Mouse (Mus musculus) lung, embryonic 16.5 days (tissue): ENCODE measurements at regions not wholly inside any gene's neighbourhood (a gene's known extent, or its start where the extent isn't known, plus 50 kb on each side); places are given as distances from the start of the nearest gene placed in this dataset.

Experiments
- ATAC-seq: fragments of 200-750 bp; cut with Nextera tagmentation; 2 replicates; pipeline ENCODE4 v1.8.0; 2017; ENCODE audit warnings: low read depth, mild to moderate bottlenecking, moderate library complexity
- H3K27ac ChIP-seq: fragments of 300-500 bp; sonication (generic); 2 replicates; pipeline ENCODE4 v1.5.1; 2014; ENCODE audit warnings: mild to moderate bottlenecking, control low read depth, low read length
- H3K27me3 ChIP-seq: fragments of 300-500 bp; sonication (generic); 2 replicates; pipeline ENCODE4 v1.6.1; 2014; ENCODE audit warnings: low read depth, low read length, mixed read lengths; ENCODE audit not compliant: control insufficient read depth, insufficient read depth
- H3K36me3 ChIP-seq: fragments of 300-500 bp; sonication (generic); 2 replicates; pipeline ENCODE4 v1.6.1; 2014; ENCODE audit warnings: low read length; ENCODE audit not compliant: control insufficient read depth, insufficient read depth
- H3K4me1 ChIP-seq: fragments of 300-500 bp; sonication (generic); replicated peaks from 2 replicates; pipeline ENCODE4 v1.6.1; 2014; ENCODE audit warnings: low read length, mixed read lengths; ENCODE audit not compliant: control insufficient read depth, insufficient read depth
- H3K4me2 ChIP-seq: fragments of 300-500 bp; sonication (generic); 2 replicates; pipeline ENCODE4 v1.6.1; 2014; ENCODE audit warnings: low read depth, low read length, control low read depth
- H3K4me3 ChIP-seq: fragments of 300-500 bp; sonication (generic); 2 replicates; pipeline ENCODE4 v1.5.1; 2014; ENCODE audit warnings: mild to moderate bottlenecking, low read length, control low read depth
- H3K9ac ChIP-seq: fragments of 300-500 bp; sonication (generic); 2 replicates; pipeline ENCODE4 v1.6.1; 2014; ENCODE audit warnings: low read length, control low read depth
- H3K9me3 ChIP-seq: fragments of 300-500 bp; sonication (generic); 2 replicates; pipeline ENCODE4 v1.6.1; 2016; ENCODE audit warnings: low read length; ENCODE audit not compliant: control insufficient read depth
- WGBS: fragments of 180-500 bp; shearing (Covaris S2); extraction: QIAGEN DNeasy Blood & Tissue Kit; methylation state at CpG from one replicate; pipeline ENCODE4 v1.1.7; 2014; 5-methylcytosine and 5-hydroxymethylcytosine counted together

- H3K27me3 ChIP-seq = no peaks in the 10 kb centered on the region
- 50% methylated on average over 7 of the region's 7 CpGs for WGBS
- no peaks in the 10 kb centered on the region for H3K36me3 ChIP-seq
- peaks cover 15% of the 10 kb centered on the region for H3K4me1 ChIP-seq
- H3K4me3 ChIP-seq = no peak overlapping the region
- no peak overlapping the region for H3K4me2 ChIP-seq
- H3K27ac ChIP-seq = no peak overlapping the region
- no peaks in the 10 kb centered on the region for H3K9me3 ChIP-seq
- no peak overlapping the region for H3K9ac ChIP-seq
- ATAC-seq = 0 out of 2 replicates have a peak, but pooled peaks have one; percentile 28
Observed at GRCm38 (mm10) chr15:96779358-96779757, 79.8 kb upstream of the Slc38a2 start.

- no peak overlapping the region for H3K4me3 ChIP-seq
- no peak overlapping the region for H3K9ac ChIP-seq
- H3K27ac ChIP-seq = no peak overlapping the region
- 74% methylated on average over 15 of the region's 15 CpGs for WGBS
- H3K4me2 ChIP-seq = no peak overlapping the region
- no peaks in the 10 kb centered on the region for H3K9me3 ChIP-seq
- peaks cover 15% of the 10 kb centered on the region for H3K4me1 ChIP-seq
- H3K36me3 ChIP-seq = no peaks in the 10 kb centered on the region
- no peaks in the 10 kb centered on the region for H3K27me3 ChIP-seq
- no peak for ATAC-seq
Observed at GRCm38 (mm10) chr15:96778321-96778926, 78.9 kb upstream of the Slc38a2 start.

DNA sequence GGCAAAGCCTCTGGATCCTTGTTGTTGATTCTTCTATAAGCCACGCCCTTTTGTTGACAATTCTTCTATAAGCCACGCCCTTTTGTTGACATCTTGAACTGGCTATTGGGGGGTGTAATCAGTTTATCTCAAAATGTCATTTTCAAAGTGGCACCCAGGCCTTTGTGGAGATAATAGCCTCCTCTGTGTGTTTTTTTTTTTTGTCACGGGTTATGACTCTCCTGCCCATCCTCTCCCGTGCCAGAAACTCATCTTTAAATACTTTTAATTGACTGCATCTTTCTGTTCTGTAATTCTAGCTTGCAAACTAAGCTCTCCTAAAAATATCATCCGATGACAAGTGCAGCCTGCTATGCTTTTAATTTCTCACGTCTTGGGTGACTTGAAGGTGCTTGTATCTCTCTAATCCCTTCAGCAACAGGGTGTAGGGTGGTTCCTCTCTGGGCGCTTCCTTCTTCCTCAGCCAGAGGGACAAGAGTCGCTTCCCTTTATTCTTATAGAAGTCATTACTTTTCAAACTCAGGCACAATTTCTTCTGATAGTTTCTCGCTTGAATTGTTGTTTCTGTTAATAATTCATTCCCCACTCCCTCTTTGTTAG lies 77.0 kb upstream of the Slc38a2 start:
- no peaks in the 10 kb centered on the region for H3K9me3 ChIP-seq
- ATAC-seq = no peak
- H3K27ac ChIP-seq = no peak overlapping the region
- no peaks in the 10 kb centered on the region for H3K27me3 ChIP-seq
- H3K4me3 ChIP-seq = no peak overlapping the region
- no peak overlapping the region for H3K9ac ChIP-seq
- peaks cover 15% of the 10 kb centered on the region for H3K4me1 ChIP-seq
- no peaks in the 10 kb centered on the region for H3K36me3 ChIP-seq
- H3K4me2 ChIP-seq = no peak overlapping the region
- 59% methylated on average over 9 of the region's 9 CpGs for WGBS

DNA sequence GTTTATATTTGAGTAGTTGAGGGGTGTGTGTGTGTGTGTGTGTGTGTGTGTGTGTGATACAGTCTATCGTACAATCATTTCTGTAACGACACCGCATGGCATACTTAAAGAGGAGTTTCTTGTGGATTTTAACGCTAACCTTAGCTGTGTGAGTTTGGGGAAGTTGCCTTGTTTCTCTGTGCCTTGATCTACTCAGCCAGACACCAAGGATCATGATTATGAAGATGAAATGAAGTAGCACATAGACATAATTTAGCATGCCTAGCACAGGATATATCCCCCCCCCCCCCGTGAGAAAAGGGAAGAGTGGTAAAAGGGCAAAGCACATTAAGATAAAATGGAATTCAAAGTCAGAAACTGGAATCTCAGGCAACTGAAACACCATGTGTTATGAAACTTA lies 75.6 kb upstream of the Slc38a2 start:
- Histone ChIP-seq H3K27ac (no peak overlapping the region), H3K4me2 (no peak overlapping the region), H3K4me1 (peaks cover 15% of the 10 kb centered on the region)

DNA sequence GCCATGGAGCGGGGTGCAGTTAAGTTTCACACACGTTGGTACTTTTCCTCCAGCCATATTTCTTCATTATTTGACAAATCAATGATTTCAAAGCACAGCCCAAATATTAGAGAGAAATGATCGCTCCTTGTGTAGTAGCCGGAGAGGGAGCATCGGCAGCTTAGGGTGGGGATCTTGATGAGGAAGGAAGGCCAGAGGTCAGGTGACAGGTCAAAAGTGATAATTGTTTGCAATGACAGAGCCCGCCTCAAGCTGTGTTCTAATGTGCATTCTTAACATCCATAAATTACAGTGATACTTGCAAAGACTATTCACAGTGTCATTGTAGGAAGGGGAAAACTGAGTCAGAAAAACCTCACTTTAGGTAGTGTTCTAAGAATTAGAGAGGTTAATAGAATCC lies 75.1 kb upstream of the Slc38a2 start:
- 0 out of 2 replicates have a peak overlapping the region, but pooled peaks have one; percentile 5 for H3K4me2 ChIP-seq
- H3K27ac ChIP-seq = peak overlapping the region; percentile 62
- H3K9ac ChIP-seq = peak overlapping the region; percentile 28; the same call in 1 of the 2 replicates
- H3K4me3 ChIP-seq = no peak overlapping the region
- H3K36me3 ChIP-seq = no peaks in the 10 kb centered on the region
- 52% methylated on average over 6 of the region's 6 CpGs for WGBS
- H3K27me3 ChIP-seq = no peaks in the 10 kb centered on the region
- H3K9me3 ChIP-seq = no peaks in the 10 kb centered on the region
- H3K4me1 ChIP-seq = peaks cover 13% of the 10 kb centered on the region
- no peak for ATAC-seq

More for the DNA sequence above, 75.6 kb upstream of the Slc38a2 start:
- Histone ChIP-seq H3K36me3 (no peaks in the 10 kb centered on the region), H3K9me3 (no peaks in the 10 kb centered on the region), H3K4me3 (no peak overlapping the region), H3K9ac (no peak overlapping the region), H3K27me3 (no peaks in the 10 kb centered on the region)
- 68% methylated on average over 5 of the region's 5 CpGs for WGBS
- ATAC-seq = no peak

DNA sequence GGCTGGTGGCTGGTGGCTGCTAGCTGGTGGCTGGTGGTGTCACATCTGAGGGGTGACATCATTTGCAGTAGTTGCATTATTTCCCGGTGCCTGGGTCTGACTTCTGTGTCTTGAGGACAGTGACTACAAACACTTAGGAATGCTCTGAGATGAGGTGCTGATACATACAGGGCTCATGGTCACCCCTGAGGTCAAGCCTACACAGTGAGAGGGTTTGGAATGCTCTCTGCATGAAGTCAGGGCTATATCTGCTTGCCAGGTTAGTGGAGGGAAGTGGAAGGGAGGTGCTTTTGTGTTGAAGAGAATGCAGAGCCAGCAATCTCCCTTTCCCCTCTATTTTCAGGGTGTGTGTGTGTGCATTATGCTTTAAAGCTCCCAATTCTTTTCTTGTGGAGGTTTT lies 74.1 kb upstream of the Slc38a2 start:
- Histone ChIP-seq H3K4me1 (peaks cover 10% of the 10 kb centered on the region), H3K27ac (peak overlapping the region; percentile 68), H3K9ac (no peak overlapping the region), H3K4me2 (no peak overlapping the region), H3K27me3 (no peaks in the 10 kb centered on the region), H3K9me3 (no peaks in the 10 kb centered on the region), H3K4me3 (no peak overlapping the region), H3K36me3 (no peaks in the 10 kb centered on the region)
- 8% methylated on average over 1 of the region's 1 CpGs for WGBS
- ATAC-seq = peak; percentile 71

GRCm38 (mm10) chr15:96772701-96773100 lies 73.2 kb upstream of the Slc38a2 start:
- Histone ChIP-seq H3K4me3 (no peak overlapping the region), H3K27me3 (no peaks in the 10 kb centered on the region), H3K9ac (no peak overlapping the region), H3K4me1 (0 out of 2 replicates have a peak, but pooled peaks cover 7% of the 10 kb centered on the region), H3K4me2 (no peak overlapping the region), H3K9me3 (no peaks in the 10 kb centered on the region), H3K36me3 (no peaks in the 10 kb centered on the region), H3K27ac (no peak overlapping the region)
- WGBS = 54% methylated on average over 8 of the region's 8 CpGs
- no peak for ATAC-seq

GRCm38 (mm10) chr15:96770786-96771185 lies 71.3 kb upstream of the Slc38a2 start:
- Histone ChIP-seq H3K9me3 (no peaks in the 10 kb centered on the region), H3K4me1 (0 out of 2 replicates have a peak, but pooled peaks cover 7% of the 10 kb centered on the region)

DNA sequence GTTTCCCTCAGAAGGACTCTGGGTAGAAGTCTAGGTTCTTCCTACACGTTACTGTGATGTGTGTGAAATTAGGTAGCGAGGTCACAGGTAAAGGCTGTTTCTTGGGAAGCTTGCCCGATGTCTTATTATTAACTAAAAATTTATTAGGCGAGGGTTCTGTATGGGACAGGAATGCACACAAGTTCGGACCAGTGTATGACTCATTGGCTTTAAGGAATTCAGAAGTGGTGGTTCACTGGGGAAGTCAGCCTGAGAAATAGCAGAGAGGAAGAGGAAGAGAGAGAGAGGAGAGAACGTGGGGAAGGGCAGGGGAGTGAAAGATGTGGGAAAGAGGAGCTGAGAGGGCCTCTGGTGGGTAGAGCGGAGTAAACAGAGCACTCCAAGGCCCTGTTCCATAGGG lies 70.8 kb upstream of the Slc38a2 start:
- H3K27ac ChIP-seq = no peak overlapping the region
- H3K9me3 ChIP-seq = no peaks in the 10 kb centered on the region
- no peak overlapping the region for H3K4me3 ChIP-seq
- 0 out of 2 replicates have a peak, but pooled peaks cover 7% of the 10 kb centered on the region for H3K4me1 ChIP-seq
- 69% methylated on average over 7 of the region's 7 CpGs for WGBS
- H3K4me2 ChIP-seq = no peak overlapping the region
- H3K36me3 ChIP-seq = no peaks in the 10 kb centered on the region
- H3K9ac ChIP-seq = no peak overlapping the region
- no peaks in the 10 kb centered on the region for H3K27me3 ChIP-seq
- ATAC-seq = no peak

More at GRCm38 (mm10) chr15:96770786-96771185, 71.3 kb upstream of the Slc38a2 start:
- Histone ChIP-seq H3K9ac (no peak overlapping the region), H3K4me3 (no peak overlapping the region), H3K36me3 (no peaks in the 10 kb centered on the region), H3K4me2 (no peak overlapping the region), H3K27ac (no peak overlapping the region), H3K27me3 (no peaks in the 10 kb centered on the region)
- ATAC-seq = no peak
- WGBS = 79% methylated on average over 8 of the region's 8 CpGs
